Mouse (Mus musculus): ENCODE measurements around the gene Klf11.

Gene Klf11

GRCm38 (mm10) chr12:24703013-24703412 lies 51.9 kb downstream of the Klf11 start:
- no peak for DNase-seq (ENCODE audit: low read depth, low spot score)

GRCm38 (mm10) chr12:24705502-24706263 lies 54.6 kb downstream of the Klf11 start:
- DNase-seq (ENCODE audit: low read depth, low spot score) = no peak

DNA sequence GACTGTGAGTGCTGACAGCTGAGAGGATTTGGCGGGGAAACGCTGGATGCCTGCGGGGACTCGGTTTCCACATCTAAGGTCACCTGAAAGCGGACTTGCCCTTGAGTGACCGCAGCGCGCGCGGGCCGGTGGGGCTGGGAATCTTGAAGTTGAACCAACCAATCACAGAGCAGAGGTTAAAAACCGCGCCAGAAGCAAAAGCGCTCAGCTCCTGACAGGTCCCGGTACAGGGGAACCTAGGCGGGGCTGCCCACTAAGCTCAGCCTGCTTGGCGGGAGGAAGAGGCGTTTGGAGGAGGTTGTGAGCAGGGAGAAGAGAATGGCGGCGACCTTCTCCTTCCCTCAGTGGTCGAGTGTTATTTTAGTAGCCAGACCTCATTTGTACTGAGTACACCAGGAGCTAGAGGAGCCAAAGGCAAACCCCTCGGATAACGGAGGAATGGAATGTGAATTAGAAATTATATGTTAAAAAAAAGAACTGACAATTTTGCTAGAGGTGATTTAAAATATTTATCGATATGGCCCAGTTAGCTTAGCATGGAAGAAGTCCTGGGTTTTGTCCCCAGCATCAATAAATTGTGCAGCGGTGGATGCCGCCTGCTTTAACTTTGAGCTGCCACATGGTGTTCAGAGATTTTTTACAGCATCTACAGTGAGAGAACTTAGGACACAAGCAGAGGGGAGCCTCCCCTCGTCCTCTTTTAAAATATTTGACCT lies 55.8 kb downstream of the Klf11 start:
- DNase-seq (ENCODE audit: low read depth, low spot score) = no peak

- no peak for DNase-seq (ENCODE audit: low read depth, low spot score)
Observed at GRCm38 (mm10) chr12:24707480-24707802, 56.4 kb downstream of the Klf11 start.

GRCm38 (mm10) chr12:24707954-24708823 lies 57.1 kb downstream of the Klf11 start, which contains the start of gene Rrm2:
Gene Rrm2 (plus strand): TSS chr12:24708241.
- DNase-seq (ENCODE audit: low read depth, low spot score) = peak; percentile 88

DNA sequence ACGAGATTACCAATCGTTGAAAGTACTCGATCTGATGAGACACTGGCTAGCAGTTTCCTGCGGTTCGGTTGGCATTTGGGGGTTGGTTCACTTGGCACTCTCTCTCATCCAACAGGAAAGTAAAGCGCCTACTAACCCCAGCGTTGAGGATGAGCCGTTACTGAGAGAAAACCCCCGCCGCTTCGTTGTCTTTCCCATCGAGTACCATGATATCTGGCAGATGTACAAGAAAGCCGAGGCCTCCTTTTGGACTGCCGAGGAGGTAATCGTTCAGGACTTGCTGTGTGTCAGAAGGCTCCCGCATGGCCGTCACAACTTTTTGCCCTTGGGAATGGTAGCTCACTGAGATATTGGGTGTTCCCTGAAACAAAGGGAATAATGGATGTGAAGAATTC lies 57.7 kb downstream of the Klf11 start:
- no peak for DNase-seq (ENCODE audit: low read depth, low spot score)

DNA sequence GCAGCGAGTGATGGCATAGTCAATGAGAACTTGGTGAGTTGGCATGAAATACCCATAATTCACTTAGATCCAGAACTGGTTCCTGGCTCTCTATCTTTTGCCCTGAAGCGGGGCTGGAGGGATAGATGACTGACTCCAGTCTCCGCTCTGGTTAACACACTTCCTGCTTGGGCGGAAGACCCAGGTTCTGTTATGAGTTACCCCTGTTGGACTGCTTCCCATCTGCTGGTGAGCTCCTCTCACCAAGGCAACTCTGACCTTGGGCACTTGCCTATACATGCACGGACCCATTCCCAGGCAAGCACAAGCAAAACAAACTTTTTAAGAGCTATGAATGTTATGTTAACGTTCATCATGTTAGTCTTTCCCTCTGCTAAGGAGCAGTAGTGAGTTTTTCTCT lies 58.3 kb downstream of the Klf11 start:
- no peak for DNase-seq (ENCODE audit: low read depth, low spot score)

- peak; percentile 67 for DNase-seq (ENCODE audit: low read depth, low spot score)
Observed at GRCm38 (mm10) chr12:24709831-24710508, 58.9 kb downstream of the Klf11 start.

DNA sequence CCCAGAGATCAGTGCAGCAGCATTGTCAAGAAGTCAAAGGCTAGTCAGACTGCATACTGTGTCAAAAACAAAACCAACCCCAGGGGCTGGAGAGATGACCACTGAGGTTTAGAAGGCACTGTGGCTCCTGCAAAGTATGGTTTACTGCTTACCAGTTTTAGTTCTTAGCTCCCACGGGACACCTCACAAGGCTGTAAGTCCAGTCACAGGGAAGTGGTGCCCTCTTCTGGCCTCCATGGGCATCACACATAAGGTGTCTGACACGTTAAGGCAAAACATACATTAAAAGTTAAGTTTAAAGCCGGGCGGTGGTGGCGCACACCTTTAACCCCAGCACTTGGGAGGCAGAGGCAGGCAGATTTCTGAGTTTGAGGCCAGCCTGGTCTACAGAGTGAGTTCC lies 59.6 kb downstream of the Klf11 start:
- DNase-seq (ENCODE audit: low read depth, low spot score) = no peak
